Comparison of ENCODE assay signal across 8 mouse cellular contexts in genomic region chr15:99818321-99819108, GRCm38 (mm10). TPM values are rescaled to one million over a fixed set of nuclear protein-coding genes. Genes with fewer than 3 reads are reported as not detected.
DNase-seq lines count a peak whose midpoint lies in the region; ATAC-seq and TF ChIP-seq lines count a peak whose summit lies in the region.

No protein-coding gene starts in this region.

- H3K4me1 ChIP-seq in embryonic facial prominence, embryonic 13.5 days = peaks cover 28% of the 10 kb centered on the region
- H3K4me1 ChIP-seq in heart, embryonic 15.5 days (replicated peaks) = peaks cover 6% of the 10 kb centered on the region

- peaks cover 57% of the 10 kb centered on the region for H3K79me2 ChIP-seq in macrophage (ENCODE audit: inconsistent target)

- H3K4me3 ChIP-seq in layer of hippocampus, adult 2 months = peak overlapping the region; percentile 46
- peak overlapping the region; percentile 71 for H3K4me3 ChIP-seq in embryonic facial prominence, embryonic 13.5 days
- peak overlapping the region; percentile 54 for H3K4me3 ChIP-seq in heart, embryonic 15.5 days
- H3K4me3 ChIP-seq in macrophage (ENCODE audit: inconsistent target) = peak overlapping the region; percentile 53

- H3K9ac ChIP-seq in embryonic facial prominence, embryonic 13.5 days = peak overlapping the region; percentile 89
- H3K9ac ChIP-seq in heart, embryonic 15.5 days = peak overlapping the region; percentile 62

- no peaks in the 10 kb centered on the region for H3K27me3 ChIP-seq in embryonic facial prominence, embryonic 13.5 days
- no peaks in the 10 kb centered on the region for H3K27me3 ChIP-seq in heart, embryonic 15.5 days

- H3K36me3 ChIP-seq in embryonic facial prominence, embryonic 13.5 days = peaks cover 23% of the 10 kb centered on the region
- H3K36me3 ChIP-seq in heart, embryonic 15.5 days = peaks cover 4% of the 10 kb centered on the region; the same call in 1 of the 2 replicates
- H3K36me3 ChIP-seq in macrophage (ENCODE audit: inconsistent target) = no peaks in the 10 kb centered on the region

- peak; percentile 83 for ATAC-seq in embryonic facial prominence, embryonic 13.5 days (ENCODE audit: insufficient number of reproducible peaks, insufficient read depth, low FRiP score, low TSS enrichment, low read depth)
- peak; percentile 48 for ATAC-seq in heart, embryonic 15.5 days (replicated peaks; ENCODE audit: insufficient number of reproducible peaks, insufficient read depth, low FRiP score, low read depth)
- no peak for ATAC-seq in erythroblast, adult 5-6 weeks (replicated peaks; ENCODE audit: low FRiP score, poor library complexity, severe bottlenecking)

- TF ChIP-seq CTCF in layer of hippocampus, adult 2 months (conservative IDR thresholded peaks at IDR 0.05) = no peak

- peak overlapping the region; percentile 71 for H3K4me2 ChIP-seq in embryonic facial prominence, embryonic 13.5 days
- peak overlapping the region; percentile 62 for H3K4me2 ChIP-seq in heart, embryonic 15.5 days

- peak in 1 of 2 experiments; percentile 44 for DNase-seq in layer of hippocampus, adult 2 months (ENCODE audit: low spot score in 2 of 2)
- no peak for DNase-seq in layer of hippocampus, adult 9-10 months (ENCODE audit: low spot score)
- peak; percentile 66 for DNase-seq in kidney, postnatal 10 days
- DNase-seq in cerebellum, adult 9-10 months = no peak

- WGBS in embryonic facial prominence, embryonic 13.5 days = 2% methylated on average over 13 of the region's 13 CpGs
- 9% methylated on average over 13 of the region's 13 CpGs for WGBS in heart, embryonic 15.5 days
- WGBS in macrophage (ENCODE audit: missing documents) = 77% methylated on average over 13 of the region's 13 CpGs

- H3K27ac ChIP-seq in layer of hippocampus, adult 2 months = peak overlapping the region; percentile 81
- H3K27ac ChIP-seq in embryonic facial prominence, embryonic 13.5 days = peak overlapping the region; percentile 100
- H3K27ac ChIP-seq in heart, embryonic 15.5 days = peak overlapping the region; percentile 90
- peak overlapping the region; percentile 75 for H3K27ac ChIP-seq in macrophage

- H3K9me3 ChIP-seq in embryonic facial prominence, embryonic 13.5 days = peaks cover 4% of the 10 kb centered on the region; the same call in 1 of the 2 replicates
- H3K9me3 ChIP-seq in heart, embryonic 15.5 days (replicated peaks) = no peaks in the 10 kb centered on the region

RNA-seq across cellular contexts. Expression of gene Cers5, which starts 45.8 kb away (rescaled TPM):
- total RNA-seq in layer of hippocampus, adult 2 months (2021) = 10 to 100 TPM; 28.4 to 29.9 TPM
- 70.8 and 71.5 TPM in 2 replicates for polyA plus RNA-seq in embryonic facial prominence, embryonic 13.5 days (2015; fragmentation: Nextera tagmentation; extraction: Ambion mirVana)
- polyA plus RNA-seq in heart, embryonic 15.5 days (2015; fragmentation: Nextera tagmentation; extraction: Ambion mirVana) = 47.6 and 51.1 TPM in 2 replicates
- total RNA-seq in macrophage (2018; cell fraction: chromatin; rRNA removed) = 10 to 100 TPM; 11.1 to 77.2 (median 45.3) TPM
- 10 to 100 TPM; 20.4 to 46.7 (median 31.2) TPM for total RNA-seq in macrophage (2018; cell fraction: cytosol; rRNA removed)
- 10 to 100 TPM; 12.9 to 83.5 (median 40.7) TPM for total RNA-seq in macrophage (2018; cell fraction: nucleus; rRNA removed)
- 30.6 to 52.5 TPM (median 40.5 TPM) in 3 replicates for polyA plus RNA-seq in macrophage (2018)
- 9.2 and 11.3 TPM in 2 replicates for total RNA-seq in erythroblast, adult 5-6 weeks (2015; ENCODE audit: low replicate concordance)
- total RNA-seq in erythroblast, adult 5-6 weeks (2017; ENCODE audit: low replicate concordance) = 1.4 and 5.9 TPM in 2 replicates

RNA-seq across cellular contexts. Expression of gene Lima1, which starts 56.7 kb away (rescaled TPM):
- 10 to 100 TPM; 11.0 to 12.1 TPM for total RNA-seq in layer of hippocampus, adult 2 months (2021)
- 98.4 and 105 TPM in 2 replicates for polyA plus RNA-seq in embryonic facial prominence, embryonic 13.5 days (2015; fragmentation: Nextera tagmentation; extraction: Ambion mirVana)
- polyA plus RNA-seq in heart, embryonic 15.5 days (2015; fragmentation: Nextera tagmentation; extraction: Ambion mirVana) = 17.9 and 23.9 TPM in 2 replicates
- 100 to 1,000 TPM in 18 of 26 experiments, 10 to 100 TPM in 8; 46.4 to 361 (median 119) TPM for total RNA-seq in macrophage (2018; cell fraction: chromatin; rRNA removed)
- total RNA-seq in macrophage (2018; cell fraction: cytosol; rRNA removed) = 100 to 1,000 TPM in 1 of 26 experiments, 10 to 100 TPM in 25; 34.0 to 109 (median 53.6) TPM
- total RNA-seq in macrophage (2018; cell fraction: nucleus; rRNA removed) = 100 to 1,000 TPM in 5 of 26 experiments, 10 to 100 TPM in 21; 36.8 to 152 (median 80.4) TPM
- polyA plus RNA-seq in macrophage (2018) = 43.9 to 108 TPM (median 59.6 TPM) in 3 replicates
- total RNA-seq in erythroblast, adult 5-6 weeks (2015; ENCODE audit: low replicate concordance) = 1.9 and 2.9 TPM in 2 replicates
- total RNA-seq in erythroblast, adult 5-6 weeks (2017; ENCODE audit: low replicate concordance) = 2.8 and 4.7 TPM in 2 replicates
